Mouse (Mus musculus) heart, postnatal 0 days (tissue): ENCODE data around the gene Dkkl1. TPM values are rescaled to one million over a fixed set of nuclear protein-coding genes. Genes with fewer than 3 reads are reported as not detected.

Source experiments
- ATAC-seq: fragments of 200-750 bp; cut with Nextera tagmentation; 2 replicates; pipeline ENCODE4 v1.8.0; 2017; ENCODE audit warnings: low read depth, moderate number of reproducible peaks, moderate library complexity; ENCODE audit not compliant: insufficient read depth
- DNase-seq: peaks from one replicate; pipeline ENCODE4 v3.0.0-alpha.2; 2016; ENCODE audit warnings: low spot score
- H3K27ac ChIP-seq: fragments of 300-500 bp; sonication (generic); 2 replicates; pipeline ENCODE4 v1.5.1; 2014; ENCODE audit warnings: low read depth, mild to moderate bottlenecking
- H3K27me3 ChIP-seq: fragments of 300-500 bp; sonication (generic); 2 replicates; pipeline ENCODE4 v1.6.1; 2014; ENCODE audit warnings: low read length, mixed read lengths; ENCODE audit not compliant: control insufficient read depth, insufficient read depth
- H3K36me3 ChIP-seq: fragments of 300-500 bp; sonication (generic); replicated peaks from 2 replicates; pipeline ENCODE4 v1.6.1; 2014; ENCODE audit warnings: low read length, mixed read lengths; ENCODE audit not compliant: control insufficient read depth, insufficient read depth
- H3K4me1 ChIP-seq: fragments of 300-500 bp; sonication (generic); 2 replicates; pipeline ENCODE4 v1.6.1; 2014; ENCODE audit warnings: antibody characterized with exemption; ENCODE audit not compliant: control insufficient read depth, insufficient read depth
- H3K4me2 ChIP-seq: fragments of 300-500 bp; sonication (generic); 2 replicates; pipeline ENCODE4 v1.6.1; 2014; ENCODE audit warnings: low read depth, mild to moderate bottlenecking, low read length, moderate library complexity
- H3K4me3 ChIP-seq: fragments of 300-500 bp; sonication (generic); 2 replicates; pipeline ENCODE4 v1.5.1; 2014; ENCODE audit warnings: low read depth, low read length
- H3K9ac ChIP-seq: fragments of 300-500 bp; sonication (generic); replicated peaks from 2 replicates; pipeline ENCODE4 v1.6.1; 2014; ENCODE audit warnings: low read depth, low read length, mixed read lengths
- H3K9me3 ChIP-seq: fragments of 300-500 bp; sonication (generic); replicated peaks from 2 replicates; pipeline ENCODE4 v1.6.1; 2016; ENCODE audit warnings: low read length; ENCODE audit not compliant: control insufficient read depth
- CTCF ChIP-seq: IDR thresholded peaks from 2 replicates; pipeline ENCODE4 v1.5.1; 2016; ENCODE audit warnings: antibody characterized with exemption, control low read depth, low read depth
- EP300 ChIP-seq: IDR thresholded peaks from 2 replicates; pipeline ENCODE4 v1.6.1; 2016; ENCODE audit warnings: antibody characterized with exemption, low read depth
- WGBS: fragments of 180-500 bp; shearing (Covaris S2); extraction: QIAGEN DNeasy Blood & Tissue Kit; methylation state at CpG from one replicate; pipeline ENCODE4 v1.1.7; 2014; 5-methylcytosine and 5-hydroxymethylcytosine counted together
- polyA plus RNA-seq: library from polyadenylated mRNA; unstranded; fragments of >200 nt; fragmentation: Nextera tagmentation; extraction: Ambion mirVana; gene quantifications from 2 replicates; pipeline ENCODE4 v1.2.1, GENCODE M21; 2015
- total RNA-seq: library from RNA; depleted of rRNA; stranded (reverse); fragments of >200 nt; gene quantifications from 2 replicates; pipeline ENCODE4 v1.2.3, GENCODE M21; 2014; ENCODE audit warnings: low replicate concordance

The Dkkl1 gene
- total and polyA plus RNA-seq, 2 experiments from 2014 or later = not detected

GRCm38 (mm10) chr7:45241389-45241749, 29.4 kb upstream of the Dkkl1 start:
- ATAC-seq = no peak
- peak overlapping the region; percentile 8; the same call in 1 of the 2 replicates for H3K9ac ChIP-seq
- WGBS = 90% methylated on average over 6 of the region's 6 CpGs
- no peak for DNase-seq
- no peak for TF ChIP-seq EP300
- TF ChIP-seq CTCF = no peak
- H3K4me1 ChIP-seq = 0 out of 2 replicates have a peak, but pooled peaks cover 9% of the 10 kb centered on the region
- no peaks in the 10 kb centered on the region for H3K36me3 ChIP-seq
- no peaks in the 10 kb centered on the region for H3K9me3 ChIP-seq
- H3K27me3 ChIP-seq = no peaks in the 10 kb centered on the region
- H3K4me2 ChIP-seq = peak overlapping the region; percentile 26; the same call in 1 of the 2 replicates
- H3K4me3 ChIP-seq = no peak overlapping the region
- H3K27ac ChIP-seq = no peak overlapping the region

- Histone ChIP-seq H3K36me3 (no peaks in the 10 kb centered on the region), H3K9me3 (no peaks in the 10 kb centered on the region), H3K4me1 (0 out of 2 replicates have a peak, but pooled peaks cover 9% of the 10 kb centered on the region), H3K4me3 (peak within 1 kb of the TSS; percentile 12), H3K9ac (peak within 1 kb of the TSS; percentile 8), H3K27me3 (no peaks in the 10 kb centered on the region), H3K27ac (no peak within 1 kb of the TSS), H3K4me2 (peak within 1 kb of the TSS; percentile 26)
- DNase-seq = peak; percentile 23
- TF ChIP-seq CTCF (no peak), EP300 (no peak)
- 18% methylated on average over 53 of the region's 53 CpGs for WGBS
- ATAC-seq = peak; percentile 52
These were observed 28.9 kb upstream of the Dkkl1 start, which contains the start of gene Slc6a16 for GRCm38 (mm10) chr7:45240633-45241388. TSS of gene Slc6a16 (plus strand) at chr7:45241085.

GRCm38 (mm10) chr7:45240109-45240508, 28.2 kb upstream of the Dkkl1 start:
- Histone ChIP-seq H3K4me1 (0 out of 2 replicates have a peak, but pooled peaks cover 12% of the 10 kb centered on the region), H3K4me3 (no peak overlapping the region), H3K9ac (no peak overlapping the region), H3K9me3 (no peaks in the 10 kb centered on the region), H3K27ac (no peak overlapping the region), H3K4me2 (no peak overlapping the region), H3K36me3 (no peaks in the 10 kb centered on the region), H3K27me3 (no peaks in the 10 kb centered on the region)
- 85% methylated on average over 7 of the region's 7 CpGs for WGBS
- TF ChIP-seq CTCF (no peak), EP300 (no peak)
- DNase-seq = no peak
- no peak for ATAC-seq

- ATAC-seq (no peak), DNase-seq (no peak)
- TF ChIP-seq EP300 = no peak
- no peak for TF ChIP-seq CTCF
- 37% methylated on average over 20 of the region's 20 CpGs for WGBS
- Histone ChIP-seq H3K9ac (no peak within 1 kb of the TSS; the same call in 1 of the 2 replicates), H3K4me1 (peaks cover 22% of the 10 kb centered on the region), H3K27ac (no peak within 1 kb of the TSS), H3K36me3 (no peaks in the 10 kb centered on the region), H3K9me3 (no peaks in the 10 kb centered on the region), H3K27me3 (no peaks in the 10 kb centered on the region), H3K4me2 (peak within 1 kb of the TSS; percentile 22; the same call in 1 of the 2 replicates), H3K4me3 (peak within 1 kb of the TSS; percentile 22; the same call in 1 of the 2 replicates)
These were observed 27.0 kb upstream of the Dkkl1 start, which contains the start of gene Cd37 for GRCm38 (mm10) chr7:45238723-45239496. TSS of gene Cd37 (minus strand) at chr7:45239115.

GRCm38 (mm10) chr7:45237747-45238699, 26.1 kb upstream of the Dkkl1 start:
- Histone ChIP-seq H3K27ac (no peak overlapping the region), H3K4me1 (peaks cover 26% of the 10 kb centered on the region), H3K36me3 (0 out of 2 replicates have a peak, but pooled peaks cover 3% of the 10 kb centered on the region), H3K9ac (no peak overlapping the region; the same call in 1 of the 2 replicates), H3K4me2 (peak overlapping the region; percentile 22; the same call in 1 of the 2 replicates), H3K4me3 (peak overlapping the region; percentile 22; the same call in 1 of the 2 replicates), H3K9me3 (no peaks in the 10 kb centered on the region), H3K27me3 (no peaks in the 10 kb centered on the region)
- WGBS = 77% methylated on average over 17 of the region's 17 CpGs
- ATAC-seq (no peak), DNase-seq (no peak)
- TF ChIP-seq EP300 (no peak), CTCF (no peak)
